Mouse (Mus musculus): ENCODE measurements around the gene Abr. TPM values are rescaled to one million over a fixed set of nuclear protein-coding genes. Genes with fewer than 3 reads are reported as not detected.
A peak's percentile ranks its signal among the peaks of the same experiment; 100 is the strongest.

Gene Abr
- total RNA-seq, 2 experiments from 2014 or later, result 8.2 to 12.7 TPM

DNA sequence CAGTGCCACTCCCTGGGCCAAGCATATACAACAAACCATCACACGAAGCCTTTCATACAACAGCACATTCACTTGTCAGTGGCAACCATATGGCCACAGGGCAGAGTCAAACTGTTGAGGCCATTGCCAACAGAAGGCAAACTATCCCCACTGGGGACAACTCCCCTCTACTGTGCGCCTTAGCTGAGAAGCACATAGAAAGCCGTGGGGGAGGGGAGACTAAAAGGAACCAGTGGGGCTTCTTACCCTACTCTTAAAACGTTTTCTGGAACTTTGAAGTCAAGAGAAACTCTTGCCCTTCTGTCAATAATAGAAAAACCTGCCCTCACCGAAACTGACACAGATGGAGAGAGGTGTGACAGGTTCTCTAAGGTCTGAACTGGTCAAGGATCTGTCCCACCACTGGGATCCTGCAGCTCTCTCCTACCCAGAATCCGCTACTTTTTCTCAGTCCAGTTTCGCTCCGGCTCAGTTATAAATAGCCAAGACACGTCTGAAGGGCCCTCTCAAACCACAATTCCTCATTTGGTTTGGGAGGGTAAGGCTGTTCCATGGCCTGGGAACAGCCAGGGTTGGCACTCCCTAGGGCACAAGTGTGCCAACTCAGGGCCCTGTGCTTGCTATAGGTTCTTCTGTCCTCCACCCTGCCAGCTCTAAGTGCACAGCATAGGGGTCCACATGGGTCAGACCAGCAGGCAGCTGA lies 124.9 kb downstream of the Abr start:
- intact Hi-C loops (cut with DNase I), result loop anchor here (5.0 kb wide), 1 partner anchor 40 kb away; no protein-coding TSS in a partner anchor

DNA sequence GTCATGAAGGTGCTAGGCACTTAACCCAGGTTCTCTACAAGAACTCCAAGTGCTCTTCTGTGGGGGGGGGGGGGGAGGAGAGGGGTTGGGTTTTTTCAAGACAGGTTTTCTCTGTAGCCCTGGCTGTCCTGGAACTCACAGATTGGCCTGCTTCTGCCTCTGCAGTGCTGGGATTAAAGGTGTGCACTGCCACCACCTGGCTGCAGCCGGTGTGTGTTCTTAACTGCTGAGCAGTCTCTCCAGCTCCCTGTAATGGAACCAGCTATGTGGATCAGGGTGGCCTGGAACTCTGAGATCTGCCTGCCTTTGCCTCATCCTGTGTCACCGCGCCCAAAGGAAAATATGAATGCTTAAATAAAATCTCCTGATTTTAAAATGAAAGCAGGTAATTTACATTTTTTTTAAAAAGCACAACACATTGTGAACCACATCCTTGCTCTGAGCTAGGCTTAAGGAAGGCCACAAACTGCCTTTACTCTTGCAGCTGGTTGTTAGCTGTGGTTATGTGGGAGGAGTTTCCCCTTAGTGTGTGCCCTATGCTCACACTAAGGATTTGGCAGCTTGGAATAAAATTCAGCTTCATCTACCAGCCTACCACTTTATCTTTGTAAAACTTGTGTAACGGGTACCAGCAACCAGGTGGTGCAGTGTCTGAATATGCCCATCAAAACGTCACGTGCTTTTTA lies 125.9 kb downstream of the Abr start:
- intact Hi-C loops (cut with DNase I), result loop anchor here (5.0 kb wide), 1 partner anchor 39 kb away; no protein-coding TSS in a partner anchor

More for the DNA sequence above, 124.9 kb downstream of the Abr start:
- no peak for DNase-seq

DNA sequence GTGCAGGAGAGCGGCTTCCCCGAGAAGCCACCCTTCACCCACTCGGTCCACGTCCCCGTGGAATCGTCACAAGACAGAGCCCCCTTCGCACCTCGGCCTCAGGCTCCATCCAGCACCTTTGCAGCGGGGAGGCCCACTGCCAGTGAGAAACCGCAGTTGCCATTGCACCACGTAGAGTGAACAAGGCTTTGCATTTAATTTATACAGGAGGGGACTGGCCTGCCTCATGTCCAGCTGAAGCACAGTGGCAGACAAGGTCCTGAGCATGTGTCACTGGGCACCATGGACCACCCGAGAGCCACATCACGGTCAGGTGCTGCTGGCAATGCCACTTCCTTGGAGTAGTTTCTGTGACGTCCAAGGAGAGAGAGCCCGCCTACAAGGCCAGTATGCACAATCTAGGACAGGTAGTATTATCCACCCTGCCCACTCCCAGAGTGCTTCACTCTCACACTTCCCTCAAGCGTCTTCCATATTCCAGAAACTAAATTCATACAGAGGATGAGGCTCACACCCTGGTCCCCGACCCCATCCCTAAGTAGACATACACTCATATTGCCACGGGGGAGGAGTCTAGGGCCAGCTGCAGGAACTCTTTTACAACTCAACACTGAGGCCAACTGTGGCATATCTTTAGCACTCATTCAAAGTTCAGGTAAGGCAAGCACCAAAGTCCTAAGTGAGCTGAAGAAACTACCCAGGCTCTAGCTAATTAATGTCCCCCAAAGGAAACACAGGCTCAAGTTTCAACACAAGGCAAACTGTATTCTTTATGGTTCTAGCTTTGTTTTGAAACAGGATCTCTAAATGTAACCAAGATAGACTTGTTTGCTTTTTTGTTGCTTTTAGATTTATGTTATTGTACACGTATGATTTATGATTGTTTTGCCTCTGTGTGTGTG lies 126.7 kb downstream of the Abr start:
- DNase-seq, result peak in 1 of 2 experiments; percentile 34
- intact Hi-C loops (cut with DNase I), result loop anchor here (5.0 kb wide), 1 partner anchor 38 kb away; no protein-coding TSS in a partner anchor

More for the DNA sequence above, 125.9 kb downstream of the Abr start:
- DNase-seq, result no peak

DNA sequence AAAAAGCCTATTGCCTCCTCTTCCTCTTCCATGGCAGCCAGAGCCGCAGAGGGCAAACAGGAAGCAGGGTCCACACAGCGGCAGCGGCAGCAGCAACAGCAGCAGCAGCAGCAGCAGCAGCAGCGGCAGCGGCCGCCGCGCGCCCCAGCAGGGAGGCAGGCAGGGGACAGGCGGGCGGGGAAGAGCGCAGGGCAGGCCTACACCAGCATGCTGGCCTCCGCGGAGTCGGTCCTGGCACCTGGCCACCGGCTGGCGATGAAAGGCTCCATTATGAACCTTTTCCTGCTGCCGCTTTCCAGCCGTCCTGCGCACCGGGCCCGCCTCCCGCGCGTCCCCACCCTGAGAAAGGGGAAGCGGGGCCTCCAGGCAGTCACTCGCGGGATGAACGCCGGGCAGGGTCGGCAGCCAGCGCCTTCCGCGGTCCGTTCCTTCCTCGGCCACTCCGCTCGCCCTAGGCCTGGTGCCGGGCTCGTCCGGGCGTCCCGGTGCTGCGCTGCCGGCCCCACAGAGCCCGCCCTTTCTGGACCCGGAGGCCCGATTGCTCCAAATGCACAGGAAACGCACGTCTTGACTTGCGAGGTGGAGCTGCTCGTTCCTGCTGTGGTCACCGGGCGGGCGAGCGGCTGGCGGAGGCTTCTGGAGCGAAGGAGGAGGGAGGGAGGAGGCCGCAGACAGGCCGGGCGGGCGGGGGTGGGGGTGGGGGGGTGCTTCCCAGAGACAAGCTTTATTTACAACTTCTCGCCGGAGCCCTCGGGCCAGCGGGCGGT lies 127.6 kb downstream of the Abr start:
- intact Hi-C loops (cut with DNase I), result loop anchor here (5.0 kb wide), 1 partner anchor 37 kb away; no protein-coding TSS in a partner anchor
- peak; percentile 79 to 81 for DNase-seq

DNA sequence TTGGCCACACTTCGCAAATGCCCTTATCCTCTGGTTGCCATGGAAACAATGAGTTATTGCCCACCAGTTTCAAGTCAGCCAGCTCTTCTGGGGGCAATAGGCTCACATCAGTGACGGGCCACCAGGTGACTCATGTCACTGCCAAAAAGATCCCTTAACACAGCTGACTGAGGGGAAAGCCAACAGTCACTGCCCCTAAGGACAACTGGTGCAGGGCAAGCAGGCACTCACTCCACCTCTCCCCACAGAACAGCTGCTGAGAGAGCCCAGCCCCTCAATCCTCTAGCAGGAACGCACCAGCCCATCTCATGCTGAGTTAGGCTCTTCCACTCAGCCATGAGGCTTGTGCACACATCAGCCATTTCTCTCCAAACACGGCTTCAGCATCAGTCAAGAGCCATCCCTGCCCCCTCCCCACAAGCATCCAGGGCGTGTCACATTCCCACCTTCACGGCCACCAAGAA lies 128.3 kb downstream of the Abr start:
- DNase-seq, result no peak
- intact Hi-C loops (cut with DNase I), result no loop called here

DNA sequence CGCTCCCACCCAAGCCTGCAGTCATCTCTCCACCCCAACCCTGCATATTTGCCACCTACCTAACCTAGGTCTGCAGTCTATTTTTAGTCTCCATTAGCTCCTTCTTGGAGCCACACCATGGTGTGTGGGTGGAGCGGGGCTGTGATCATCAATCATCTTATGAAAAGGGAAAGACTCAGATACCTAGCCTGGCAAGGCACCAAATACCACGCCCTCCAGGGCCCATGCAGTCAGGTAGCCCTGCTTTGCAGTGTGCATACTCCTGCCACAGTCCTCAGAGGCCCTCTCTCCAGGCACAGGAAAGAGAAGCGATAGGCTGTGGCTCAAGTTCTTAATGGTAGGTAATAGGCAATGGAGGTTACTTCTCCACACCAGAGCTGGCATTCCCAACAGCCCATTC lies 128.9 kb downstream of the Abr start:
- intact Hi-C loops (cut with DNase I), result no loop called here
- DNase-seq, result no peak

DNA sequence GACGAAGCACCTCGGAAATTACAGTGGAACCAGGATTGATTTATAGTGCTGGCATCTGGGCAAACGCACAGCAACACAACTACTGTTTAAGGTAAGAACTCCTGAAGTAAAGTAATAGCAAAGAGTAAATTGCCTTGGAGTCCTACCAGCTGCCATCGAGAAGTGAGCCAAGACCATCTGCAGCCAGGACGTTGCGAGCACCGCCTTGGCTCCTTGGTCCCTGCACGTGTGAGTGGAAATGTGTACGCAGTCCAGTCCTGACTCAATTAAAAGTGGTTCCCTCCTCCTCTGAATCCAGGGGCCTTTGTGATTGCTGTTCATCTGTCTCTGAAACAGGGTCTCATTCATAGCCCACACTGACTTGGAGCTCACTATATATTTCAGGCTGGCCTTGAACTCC lies 130.3 kb downstream of the Abr start:
- DNase-seq, result no peak
- intact Hi-C loops (cut with DNase I), result no loop called here

DNA sequence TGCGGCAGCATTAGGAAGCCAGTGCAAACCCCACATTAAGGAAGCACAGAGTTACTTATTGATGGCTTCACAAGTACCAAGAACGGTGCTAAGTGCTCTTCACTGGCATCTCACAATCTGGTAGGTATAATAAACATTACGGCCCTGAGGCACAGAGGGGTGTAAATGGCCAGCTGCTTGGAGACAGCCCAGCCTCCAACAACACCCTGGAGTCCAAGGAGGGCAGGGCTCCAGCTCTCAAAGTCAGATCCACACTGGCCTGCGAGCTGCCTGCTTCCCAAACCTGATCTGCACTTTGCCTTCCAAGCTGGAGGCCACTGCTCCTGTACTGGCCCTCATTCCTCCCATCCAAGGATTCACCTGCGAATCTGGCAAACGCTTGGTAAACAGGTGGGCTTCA lies 132.7 kb downstream of the Abr start:
- DNase-seq, result no peak
- intact Hi-C loops (cut with DNase I), result no loop called here

DNA sequence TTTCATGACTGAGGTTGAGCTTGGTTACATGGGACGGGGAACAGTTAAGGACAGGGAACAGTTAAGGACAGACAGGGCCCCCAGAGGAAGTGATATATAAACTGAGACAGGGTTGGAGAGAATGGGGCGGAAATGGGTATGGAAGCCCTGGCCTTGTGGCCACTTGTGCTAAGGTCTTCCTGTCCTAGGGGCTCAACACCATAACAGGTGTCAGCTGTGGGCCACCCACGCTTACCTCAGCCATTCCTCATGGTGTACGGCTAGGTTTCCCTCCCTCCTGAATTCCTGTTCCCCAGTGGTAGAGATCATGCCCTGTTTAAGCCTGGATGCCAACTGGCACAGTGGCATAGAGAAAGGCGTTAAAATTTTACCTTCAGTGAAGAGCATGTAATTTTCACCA lies 135.1 kb downstream of the Abr start:
- intact Hi-C loops (cut with DNase I), result no loop called here
- no peak for DNase-seq

DNA sequence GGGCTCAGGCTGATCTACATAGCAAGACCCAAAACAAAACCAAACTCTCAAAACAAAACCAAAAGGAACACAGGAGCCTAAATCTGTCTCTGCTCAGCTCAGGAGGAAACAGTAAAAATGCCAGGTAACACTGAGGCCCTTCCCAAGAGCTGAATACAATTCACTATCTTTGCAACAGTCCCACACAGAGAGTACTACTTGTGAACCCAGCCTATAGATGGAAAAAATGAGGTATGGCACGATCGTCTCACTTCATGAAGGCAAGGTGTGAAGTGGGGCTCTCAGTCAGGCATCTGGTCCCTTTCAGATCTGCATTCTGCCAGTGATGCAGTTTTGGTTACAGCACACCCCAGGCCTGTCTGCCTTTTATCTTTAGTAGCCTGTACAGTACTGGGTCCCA lies 138.1 kb downstream of the Abr start:
- no peak for DNase-seq
- intact Hi-C loops (cut with DNase I), result no loop called here

DNA sequence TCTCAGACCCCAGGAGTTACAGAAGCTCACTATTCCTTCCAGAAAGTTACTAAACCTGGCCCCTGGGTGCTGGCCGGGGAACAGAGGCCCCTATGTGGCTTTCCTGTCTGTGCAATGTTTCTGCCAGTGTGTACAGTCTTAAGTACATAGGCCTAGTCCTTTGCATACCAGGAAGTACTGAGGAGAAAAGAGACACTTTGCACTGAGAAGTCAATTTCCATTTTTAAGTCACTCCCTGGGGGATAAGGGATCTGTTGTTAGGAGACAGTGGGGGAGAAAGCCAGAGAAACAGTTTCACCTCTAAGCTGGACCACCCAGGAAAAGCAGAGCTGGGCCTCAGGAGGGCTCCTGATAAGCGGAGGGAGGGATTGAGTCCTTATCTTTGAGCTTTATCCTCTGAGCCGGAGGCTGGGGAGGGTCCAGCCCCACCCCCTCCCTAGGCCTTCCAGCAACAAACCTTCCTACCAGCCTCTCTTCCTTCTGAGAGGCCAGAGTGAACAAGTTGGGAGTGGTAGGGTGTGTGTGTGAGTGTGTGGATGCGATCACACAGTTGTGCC lies 138.9 kb downstream of the Abr start:
- no peak for DNase-seq
- intact Hi-C loops (cut with DNase I), result no loop called here

DNA sequence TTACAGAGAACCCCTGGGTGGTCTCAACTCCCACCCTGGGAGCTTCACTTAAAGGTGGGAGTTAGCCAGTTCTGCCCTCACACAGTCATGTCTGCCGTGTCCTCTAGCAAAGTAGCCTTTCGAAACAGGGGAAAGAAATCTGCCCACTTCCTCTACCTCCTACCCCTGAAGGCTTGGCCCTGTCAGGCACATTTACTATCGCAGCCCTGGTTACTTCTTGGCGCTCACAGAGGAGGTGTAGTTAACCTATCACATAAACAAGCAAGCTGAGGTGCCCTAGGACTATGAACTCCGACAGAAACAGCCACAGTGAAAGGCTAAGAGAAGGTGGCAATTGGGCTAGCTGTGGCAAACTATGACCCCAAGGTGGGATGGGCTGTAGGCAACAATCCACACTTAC lies 139.4 kb downstream of the Abr start:
- intact Hi-C loops (cut with DNase I), result no loop called here
- no peak for DNase-seq

DNA sequence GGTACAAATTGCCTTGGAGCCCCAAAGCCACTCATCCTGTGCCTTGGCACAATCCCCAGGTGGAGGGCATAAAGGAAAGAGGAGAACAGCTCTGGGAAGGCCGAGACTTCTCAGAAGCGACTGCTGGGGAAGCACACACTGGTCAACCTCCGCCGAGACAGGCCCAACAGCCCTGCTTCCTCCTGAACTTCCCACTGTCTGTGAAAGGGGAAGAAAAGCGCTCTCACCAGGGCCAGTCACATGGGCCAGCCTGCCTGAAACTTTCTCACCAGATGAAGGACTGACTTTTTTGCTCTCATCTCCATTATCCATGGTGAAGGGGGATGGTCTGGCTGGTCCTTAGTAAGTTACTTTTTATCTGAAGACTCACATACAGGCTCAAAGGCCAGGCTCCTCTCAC lies 139.9 kb downstream of the Abr start:
- intact Hi-C loops (cut with DNase I), result no loop called here

DNA sequence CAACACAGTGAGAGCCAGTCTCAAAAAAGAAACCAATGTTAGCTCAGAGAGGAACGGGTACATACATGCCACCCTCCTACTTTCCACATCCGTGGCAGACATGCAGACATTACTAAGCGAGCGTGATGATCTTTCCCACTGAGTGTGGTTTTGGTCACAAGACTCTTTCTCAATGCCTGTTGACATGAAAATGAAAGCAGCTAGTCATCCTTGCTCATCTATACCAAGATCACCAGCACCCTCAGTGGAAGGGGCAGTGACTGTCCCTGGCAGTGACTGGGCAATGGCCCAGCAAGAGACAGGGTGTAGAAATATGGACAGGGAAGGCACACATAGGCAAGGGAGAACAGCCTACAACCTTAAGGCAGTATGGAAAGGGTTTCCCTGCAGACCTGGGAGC lies 142.4 kb downstream of the Abr start:
- DNase-seq, result no peak

More for the DNA sequence above, 139.9 kb downstream of the Abr start:
- no peak for DNase-seq

DNA sequence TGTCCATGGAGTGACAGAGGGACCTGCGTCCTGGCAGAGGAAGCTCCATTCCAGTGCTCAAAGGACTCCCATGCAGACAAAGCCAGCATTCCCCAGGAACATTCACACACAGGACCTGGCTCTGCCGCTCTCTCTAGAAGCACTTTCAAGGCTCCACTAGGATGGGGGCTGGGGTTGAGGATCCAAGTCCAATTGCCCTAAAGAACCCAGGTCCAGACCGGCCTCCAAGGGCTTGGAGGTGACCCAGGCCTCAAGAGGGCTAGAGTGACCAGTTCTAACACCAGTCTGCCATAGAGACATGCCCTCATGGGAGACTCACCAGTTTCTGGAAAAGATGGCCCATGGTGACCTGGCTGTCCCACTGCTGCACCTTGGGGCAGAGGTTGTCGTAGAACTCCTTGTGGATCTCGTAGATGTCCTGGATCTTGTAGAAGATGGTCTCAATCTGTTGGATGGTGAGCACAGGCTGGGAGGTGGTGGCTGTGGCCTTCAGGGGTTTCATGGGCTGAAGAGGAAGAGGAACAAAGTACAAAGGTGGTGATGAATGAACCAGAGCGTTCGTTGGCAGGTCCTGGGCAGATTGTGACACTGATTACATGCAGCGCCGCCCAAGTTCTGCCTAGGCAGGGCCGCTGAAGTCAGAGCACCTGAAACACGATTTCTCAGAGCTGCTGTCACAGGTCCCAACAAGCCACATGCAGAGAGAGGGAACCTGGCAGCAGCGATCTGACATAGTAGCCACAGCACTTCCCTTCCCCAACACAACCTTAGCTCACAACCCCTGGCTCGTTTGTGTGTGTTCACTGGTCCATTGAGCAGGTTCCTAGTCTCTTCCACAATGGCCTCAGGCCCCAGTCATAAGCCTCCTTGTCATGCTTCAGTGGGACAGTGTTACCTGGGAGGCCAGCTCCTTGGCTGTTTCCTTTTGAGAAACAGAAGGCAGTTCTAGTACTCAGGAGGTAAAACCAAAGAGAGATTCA lies 143.1 kb downstream of the Abr start:
- intact Hi-C loops (cut with DNase I), result no loop called here
- DNase-seq, result no peak

More for the DNA sequence above, 142.4 kb downstream of the Abr start:
- intact Hi-C loops (cut with DNase I), result no loop called here

DNA sequence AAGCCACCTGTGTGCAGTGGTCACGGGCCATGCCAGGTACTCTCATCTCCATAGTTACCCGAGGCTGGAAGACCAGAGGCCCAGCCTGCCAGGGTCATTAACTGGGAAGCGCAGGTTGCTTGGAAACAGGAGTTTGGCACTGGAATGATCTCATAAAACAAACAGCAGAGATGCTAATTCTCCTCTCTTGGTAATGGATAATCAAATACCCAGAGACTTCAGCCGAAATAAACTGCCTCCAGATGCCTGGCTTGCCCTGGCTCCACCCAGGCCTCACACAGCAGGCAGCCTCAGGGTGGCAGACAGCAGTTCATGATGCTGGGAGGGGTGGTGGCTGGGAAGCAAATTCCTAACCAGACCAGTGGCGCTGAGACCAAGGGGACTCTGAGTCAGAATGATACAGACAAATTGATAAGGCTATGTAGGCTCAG lies 145.0 kb downstream of the Abr start:
- intact Hi-C loops (cut with DNase I), result no loop called here
- DNase-seq, result no peak

DNA sequence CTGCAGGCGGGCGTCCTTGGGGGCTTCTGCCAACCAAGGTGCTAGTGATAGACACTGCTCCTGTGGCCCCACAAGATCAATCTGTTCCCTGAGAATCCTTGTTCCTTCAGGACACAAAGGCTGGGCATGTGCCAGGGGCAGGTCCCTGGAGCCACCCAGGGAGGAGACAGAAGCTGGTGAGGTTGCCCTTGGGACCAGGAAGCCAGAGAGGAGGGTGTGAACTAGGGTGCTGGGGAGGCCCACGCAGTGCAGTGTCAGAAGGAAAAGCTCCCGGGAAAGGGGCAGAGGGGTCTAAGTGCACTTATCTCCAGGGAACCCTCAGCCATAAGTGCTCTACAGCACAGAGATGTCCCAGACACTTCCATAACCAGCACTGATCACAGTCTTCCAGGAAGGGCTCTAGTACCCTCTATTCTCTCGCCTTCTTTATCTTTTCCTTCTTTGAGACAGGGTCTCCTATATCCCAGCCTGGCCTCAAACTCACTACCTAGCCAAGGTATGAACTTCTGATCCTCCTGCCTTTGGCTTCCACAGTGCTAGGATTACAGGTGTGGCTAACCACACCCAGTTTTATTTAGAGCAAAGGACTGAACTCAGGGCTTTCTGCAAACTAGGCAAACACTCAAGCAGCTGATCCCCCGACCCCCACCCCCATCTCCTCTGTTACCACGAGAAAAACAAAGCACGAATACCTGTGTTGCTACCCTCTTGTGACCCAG lies 145.6 kb downstream of the Abr start:
- intact Hi-C loops (cut with DNase I), result no loop called here
- no peak for DNase-seq

DNA sequence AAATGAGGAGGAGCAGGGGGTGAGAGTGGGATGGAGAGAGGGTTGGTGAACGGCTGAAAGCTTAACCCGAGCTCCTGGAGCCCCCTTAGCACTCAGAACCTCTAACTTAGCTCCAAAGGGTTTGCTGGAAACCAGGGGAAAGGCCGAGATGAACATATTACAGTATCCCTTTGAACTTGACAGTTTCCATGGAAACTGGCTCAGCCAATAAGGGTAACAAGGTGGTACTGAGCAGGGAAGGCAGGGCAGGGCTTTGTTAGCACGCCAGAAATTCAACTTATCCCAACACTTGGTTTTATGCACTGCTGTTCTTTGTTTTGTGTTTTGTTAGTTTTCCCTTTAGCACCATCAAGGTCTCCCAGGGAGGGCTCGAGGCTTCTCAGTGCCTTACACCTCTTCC lies 149.5 kb downstream of the Abr start:
- intact Hi-C loops (cut with DNase I), result no loop called here
- DNase-seq, result no peak

Data from gastrocnemius, postnatal 36 days (tissue).